Mouse (Mus musculus): ENCODE measurements at regions not wholly inside any gene's neighbourhood (a gene's known extent, or its start where the extent isn't known, plus 50 kb on each side); places are given as distances from the start of the nearest gene placed in this dataset.

DNA sequence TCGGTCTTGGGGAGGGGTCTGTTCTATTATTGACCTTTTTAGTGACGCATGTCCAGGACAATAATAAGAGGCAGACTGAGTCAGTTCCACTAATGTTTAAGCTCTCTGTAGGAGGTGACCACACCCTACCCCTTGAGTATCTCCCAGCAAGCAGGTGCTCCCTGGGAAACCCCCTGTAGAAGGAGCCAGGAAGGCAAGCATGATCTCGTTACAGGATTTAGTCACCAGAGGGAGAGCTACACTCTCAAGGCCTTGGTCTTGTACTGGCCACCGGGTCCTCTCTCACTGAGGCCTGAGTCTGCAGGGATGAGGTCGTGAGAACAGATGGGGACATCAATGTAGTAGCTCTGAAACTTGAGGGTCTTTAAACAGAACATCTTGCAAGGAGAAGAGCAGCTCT is 55.3 kb upstream of the Ccnd2 start:
- no peak for DNase-seq

DNA sequence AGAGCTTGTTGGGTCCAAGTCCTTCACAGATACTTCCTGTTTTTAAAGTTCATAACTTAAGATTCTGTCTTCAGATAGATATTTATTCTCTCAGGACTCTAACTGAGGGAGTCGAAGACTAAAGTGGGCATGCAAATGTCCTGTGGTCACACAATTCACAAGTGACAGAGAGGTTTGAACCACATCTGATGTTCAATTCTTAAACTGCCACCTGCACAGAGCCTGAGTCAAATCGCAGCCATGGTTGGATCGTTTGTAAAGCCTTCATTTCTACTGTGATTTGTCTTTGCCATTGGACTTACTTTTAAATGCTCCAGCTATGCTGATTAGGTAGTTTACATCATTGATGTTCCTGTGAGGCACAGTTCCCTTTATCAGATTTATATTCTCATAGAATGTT is 61.4 kb upstream of the Ccnd2 start:
- no peak for DNase-seq

DNA sequence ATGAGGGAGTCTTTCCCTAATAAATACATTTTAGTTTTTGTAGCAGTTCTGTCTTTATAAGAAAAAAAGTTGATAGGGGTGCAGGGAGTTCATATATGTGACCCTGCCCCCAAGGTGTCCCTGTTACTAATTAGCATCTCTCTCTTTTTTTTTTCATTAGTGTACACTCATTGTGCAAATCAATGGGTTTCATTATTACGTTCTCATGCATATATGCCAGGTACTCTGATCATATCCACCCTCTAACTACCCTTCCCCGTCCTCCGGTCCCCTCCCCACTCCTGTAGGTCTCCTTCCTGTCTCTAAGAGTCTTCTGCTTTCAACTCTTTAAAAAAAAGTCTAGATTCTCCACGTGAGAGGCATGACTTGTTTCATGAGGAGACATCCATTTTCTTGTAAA is 63.9 kb upstream of the Ccnd2 start:
- no peak for DNase-seq

DNA sequence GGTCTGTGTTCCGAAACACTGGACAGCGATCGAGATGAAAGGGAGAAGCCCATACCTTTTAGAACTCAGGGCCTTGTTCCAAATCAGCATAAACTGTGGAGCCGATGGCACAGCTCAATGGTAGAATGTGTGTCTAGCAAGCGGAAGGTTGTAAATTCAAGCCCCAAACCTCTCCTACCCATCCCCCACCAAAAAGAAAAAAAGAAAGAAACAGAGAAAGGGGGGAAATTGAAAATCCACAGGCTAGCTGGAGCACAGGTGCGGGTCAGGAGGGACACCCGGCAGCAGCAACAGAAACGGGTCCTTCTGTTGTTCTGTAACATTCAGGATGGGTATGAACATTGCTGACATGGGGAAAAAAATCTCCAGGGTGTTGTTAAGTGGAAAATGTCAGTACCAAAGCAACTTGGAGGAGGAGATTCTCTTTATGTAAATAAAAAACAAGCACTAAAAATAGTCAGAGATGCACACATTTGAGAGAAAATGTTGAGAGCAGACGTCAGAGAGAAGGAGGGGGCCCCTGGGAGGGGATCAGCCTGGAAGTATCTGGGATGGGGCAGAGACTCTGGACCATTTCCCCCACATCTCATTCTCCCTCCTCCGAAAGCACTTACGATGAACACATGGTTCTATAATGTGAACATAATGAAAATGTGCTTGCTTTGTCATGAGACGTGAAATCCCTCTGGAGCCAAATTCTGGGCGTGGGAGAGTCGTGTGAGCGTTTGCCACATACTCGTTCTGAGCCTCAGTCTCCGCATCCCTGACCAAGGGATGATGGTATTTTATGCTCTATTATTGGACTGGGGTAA is 66.8 kb upstream of the Ccnd2 start:
- DNase-seq: no peak

DNA sequence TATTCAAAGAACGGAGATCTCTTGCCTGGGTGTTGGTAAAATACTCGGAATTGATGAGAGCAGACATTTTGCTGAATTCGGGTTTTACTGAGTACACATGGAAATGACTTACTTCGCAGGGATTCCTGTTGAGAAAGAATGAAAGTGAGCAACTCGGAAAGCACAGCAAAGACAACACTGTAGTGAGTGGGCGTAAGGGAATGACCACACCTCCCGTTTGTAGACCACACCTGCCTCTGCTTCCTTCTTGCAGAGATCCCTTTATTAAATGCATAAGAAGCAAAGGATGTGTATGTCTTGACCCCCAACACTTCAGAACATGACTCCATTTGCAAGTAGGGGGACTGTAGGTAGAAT is 67.4 kb upstream of the Ccnd2 start:
- no peak for DNase-seq

DNA sequence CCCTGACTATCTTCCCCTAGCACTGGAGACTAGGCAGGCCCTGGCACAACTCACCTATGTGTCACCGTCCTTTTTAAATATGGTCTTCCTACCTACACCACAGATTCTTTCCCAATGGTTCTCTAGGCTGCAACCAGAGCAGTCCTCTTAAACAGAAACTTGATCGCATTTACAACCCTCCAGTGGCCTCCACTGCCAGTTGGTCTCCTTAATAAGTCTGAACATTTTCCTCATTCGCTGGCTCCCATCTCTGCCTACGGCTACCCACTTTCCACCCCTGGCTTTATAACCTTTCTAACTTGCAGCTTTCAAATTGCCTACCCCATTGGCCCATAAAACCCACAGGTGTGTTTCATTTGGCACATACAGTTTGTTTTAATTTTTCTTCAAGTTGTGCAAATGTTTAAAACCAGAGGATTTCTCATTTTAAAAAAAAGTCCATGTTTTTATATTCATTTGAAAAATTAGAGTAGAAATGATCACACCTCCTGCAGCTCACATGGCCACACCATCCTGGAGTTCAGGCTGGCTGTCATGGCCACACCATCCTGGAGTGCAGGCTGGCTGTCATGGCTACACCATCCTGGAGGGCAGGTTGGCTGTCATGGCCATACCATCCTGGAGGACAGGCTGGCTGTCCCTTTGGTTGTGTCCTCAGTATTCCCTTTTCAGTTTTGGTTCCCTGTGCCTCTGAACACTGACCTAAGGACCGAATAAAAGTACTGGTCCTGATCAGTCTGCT is 74.4 kb upstream of the Ccnd2 start:
- DNase-seq: no peak

DNA sequence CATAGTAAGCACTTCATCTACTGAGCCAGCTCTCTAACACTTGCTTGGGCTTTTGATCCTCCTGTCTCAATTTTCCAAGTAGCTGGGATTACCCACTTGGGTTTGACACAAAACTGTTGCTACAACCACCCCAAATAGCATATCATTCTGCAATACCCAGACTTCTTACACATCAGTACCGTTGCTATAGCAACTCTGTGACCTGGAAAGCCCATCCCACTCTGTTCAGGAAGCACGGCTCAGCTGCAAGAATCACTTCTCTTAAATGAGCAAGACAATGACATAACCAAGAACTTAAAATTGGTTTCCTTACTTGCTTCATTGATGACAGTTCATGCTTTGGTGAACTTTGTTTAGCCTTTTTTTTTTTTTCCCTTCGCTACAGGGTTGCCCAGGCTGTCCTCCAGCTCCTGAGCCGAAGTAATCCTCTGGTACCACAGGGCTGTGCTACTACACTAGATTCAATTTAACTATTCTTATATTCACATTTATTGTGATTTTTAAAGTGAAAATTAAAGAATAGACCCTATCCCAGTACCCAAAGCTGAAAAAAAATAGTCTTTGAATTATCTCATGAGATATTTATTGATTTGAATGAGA is 84.6 kb upstream of the Ccnd2 start:
- DNase-seq: no peak

DNA sequence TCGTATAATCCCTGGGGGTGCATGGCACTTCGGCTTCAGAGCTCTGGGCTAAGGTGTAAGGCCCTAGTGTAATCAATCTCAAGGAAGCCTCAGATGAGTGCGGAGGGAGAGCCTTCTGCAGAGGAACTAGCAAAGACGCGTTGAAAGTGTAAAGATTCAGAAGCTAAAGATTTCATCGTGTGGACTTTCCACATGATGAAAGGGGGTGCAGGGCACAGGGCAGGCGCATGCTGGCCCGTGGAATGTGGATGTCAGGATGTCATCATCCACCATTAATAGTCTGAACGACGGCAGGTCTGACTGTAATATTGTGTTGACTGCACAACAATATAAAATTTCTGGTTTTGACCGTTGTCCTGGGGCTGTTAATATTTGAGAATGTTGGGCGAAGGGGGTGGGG is 85.2 kb upstream of the Ccnd2 start:
- DNase-seq: no peak

DNA sequence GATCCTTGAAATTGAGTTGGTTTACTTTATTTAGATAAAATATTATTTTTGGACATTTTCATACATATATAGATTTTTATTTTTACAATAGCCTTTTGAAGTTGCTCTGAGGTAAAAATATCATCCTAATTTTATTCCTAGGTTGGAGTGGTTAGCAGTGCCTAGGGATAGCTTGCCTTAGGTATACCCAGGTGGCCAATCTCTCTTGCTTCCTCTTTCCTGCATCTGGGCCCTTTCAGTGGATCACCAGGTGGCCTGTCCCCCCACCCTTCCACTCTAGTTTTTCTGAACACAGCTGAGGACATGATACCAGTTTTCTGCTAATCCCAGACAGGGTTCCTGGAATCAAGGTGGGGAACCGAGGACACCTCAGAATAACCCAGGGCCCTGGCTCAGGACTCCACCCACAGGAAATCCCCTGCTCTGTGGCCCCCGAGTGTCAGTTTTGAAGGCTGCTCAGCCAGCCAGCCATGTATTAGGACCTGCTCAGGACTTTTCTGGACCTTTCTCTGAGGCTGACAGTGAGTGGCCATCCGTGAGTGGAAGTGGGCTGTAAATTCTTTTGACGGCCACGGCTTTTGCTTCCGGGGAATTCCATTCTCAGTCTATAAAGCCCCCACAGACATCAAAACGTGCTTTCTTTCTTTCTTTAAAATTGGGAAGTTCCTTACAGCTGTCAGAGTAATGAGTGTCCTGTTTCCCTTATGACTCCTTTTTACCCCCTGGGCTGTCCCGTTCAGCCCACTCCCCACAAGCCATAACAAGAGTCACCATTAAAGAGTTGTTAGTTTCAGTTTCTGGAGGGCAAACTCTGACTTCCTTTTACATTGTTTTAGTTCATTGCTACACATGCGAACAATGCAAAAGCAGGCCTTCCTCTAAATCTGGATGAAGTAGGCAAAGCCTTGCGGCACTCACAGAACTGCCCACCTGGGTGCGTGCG is 87.8 kb upstream of the Ccnd2 start:
- no peak for DNase-seq

DNA sequence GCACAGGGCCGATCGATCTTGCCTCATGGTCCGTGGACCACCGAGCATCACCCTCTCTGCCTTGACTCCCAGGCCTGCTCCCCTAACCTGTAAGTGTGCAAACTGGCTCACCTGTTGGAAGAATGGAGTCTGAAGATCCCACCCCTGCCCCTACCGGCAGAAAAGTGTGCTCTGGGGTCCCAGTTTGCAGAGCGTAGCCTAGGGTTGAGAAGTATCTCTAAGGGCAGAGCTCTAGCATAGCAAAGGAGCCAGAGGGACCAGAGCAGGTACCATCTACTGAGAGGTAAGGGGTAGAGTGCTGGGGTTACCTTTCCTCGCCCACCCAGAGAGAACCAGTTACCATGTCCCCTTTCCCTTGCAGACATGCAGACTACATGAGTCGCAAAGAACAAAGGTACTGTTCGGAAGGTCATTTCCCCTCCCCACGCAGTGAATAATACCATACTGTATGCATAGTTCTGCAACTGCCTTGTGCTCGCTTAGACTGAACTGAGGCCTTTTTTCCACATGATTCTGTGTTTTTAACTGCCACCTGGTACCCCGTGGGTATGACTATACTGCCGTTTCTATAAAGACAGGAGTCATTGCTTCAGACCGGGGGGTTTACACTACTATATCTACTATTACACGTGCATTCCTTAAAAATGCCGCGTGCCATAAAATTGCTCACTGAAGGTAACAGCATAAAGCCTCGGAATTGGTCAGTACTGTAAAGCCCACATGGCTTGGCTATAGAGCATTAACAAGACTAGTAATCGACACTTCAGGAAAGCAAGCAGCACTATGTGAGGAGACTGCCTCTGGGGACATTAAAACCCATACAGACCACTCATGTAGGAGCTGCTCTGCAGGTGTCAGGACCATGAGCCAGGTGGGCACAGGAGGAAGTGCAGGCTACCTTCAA is 88.7 kb upstream of the Ccnd2 start:
- no peak for DNase-seq

DNA sequence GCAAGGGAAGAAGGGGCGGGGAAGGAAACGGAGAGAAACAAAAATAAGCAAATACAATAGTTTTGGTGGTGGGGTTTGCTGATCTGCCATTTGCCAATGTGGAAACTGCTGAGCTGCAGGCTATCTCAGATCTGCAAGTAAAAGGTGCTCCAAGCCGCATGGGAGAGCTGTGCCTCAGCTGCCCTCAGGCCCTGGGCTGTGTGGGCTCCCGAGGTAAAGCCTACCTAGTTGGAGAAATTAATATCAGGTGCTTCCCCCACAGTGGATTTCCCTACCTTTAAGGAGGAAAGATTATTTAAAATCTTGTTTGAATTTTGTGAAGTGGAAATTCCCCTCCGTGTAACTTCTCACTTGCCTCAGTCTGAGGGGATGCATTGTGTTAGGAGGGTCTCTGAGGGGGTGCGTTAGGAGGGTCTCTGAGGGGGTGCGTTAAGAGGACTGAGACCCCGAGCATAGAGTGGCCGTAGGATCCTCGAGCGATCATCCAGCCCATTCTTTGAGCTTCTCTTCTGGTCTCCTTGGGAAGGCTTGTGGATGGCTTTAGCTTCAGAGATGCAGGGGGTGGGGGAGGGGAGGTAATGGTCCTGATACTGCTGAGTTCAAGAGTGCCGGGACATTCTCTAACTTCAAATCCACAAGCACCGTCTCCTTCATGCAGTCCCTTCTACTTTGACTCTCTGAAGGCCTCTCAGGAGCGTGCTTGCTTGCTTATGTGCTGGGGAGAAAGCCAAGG is 89.9 kb upstream of the Ccnd2 start:
- DNase-seq: no peak

DNA sequence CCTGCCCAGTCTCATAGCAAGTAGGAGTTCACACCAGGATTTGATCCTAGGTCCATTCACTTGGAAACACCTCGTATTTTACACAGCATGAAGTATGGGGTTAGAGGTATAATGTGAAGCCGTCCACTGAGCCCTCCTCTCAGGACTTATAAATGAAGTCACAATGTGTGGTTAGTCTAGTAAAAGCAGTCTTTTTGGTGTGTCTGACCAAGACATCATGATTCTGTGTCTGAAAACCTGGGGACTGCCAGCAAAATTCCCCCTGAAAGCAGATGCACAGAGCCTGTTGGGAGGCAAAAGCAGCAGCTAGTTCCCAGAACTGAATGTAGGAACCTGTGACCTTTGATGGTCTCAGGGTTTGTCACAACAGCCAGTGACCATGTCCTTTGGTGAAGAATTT is 91.0 kb upstream of the Ccnd2 start:
- DNase-seq: no peak

DNA sequence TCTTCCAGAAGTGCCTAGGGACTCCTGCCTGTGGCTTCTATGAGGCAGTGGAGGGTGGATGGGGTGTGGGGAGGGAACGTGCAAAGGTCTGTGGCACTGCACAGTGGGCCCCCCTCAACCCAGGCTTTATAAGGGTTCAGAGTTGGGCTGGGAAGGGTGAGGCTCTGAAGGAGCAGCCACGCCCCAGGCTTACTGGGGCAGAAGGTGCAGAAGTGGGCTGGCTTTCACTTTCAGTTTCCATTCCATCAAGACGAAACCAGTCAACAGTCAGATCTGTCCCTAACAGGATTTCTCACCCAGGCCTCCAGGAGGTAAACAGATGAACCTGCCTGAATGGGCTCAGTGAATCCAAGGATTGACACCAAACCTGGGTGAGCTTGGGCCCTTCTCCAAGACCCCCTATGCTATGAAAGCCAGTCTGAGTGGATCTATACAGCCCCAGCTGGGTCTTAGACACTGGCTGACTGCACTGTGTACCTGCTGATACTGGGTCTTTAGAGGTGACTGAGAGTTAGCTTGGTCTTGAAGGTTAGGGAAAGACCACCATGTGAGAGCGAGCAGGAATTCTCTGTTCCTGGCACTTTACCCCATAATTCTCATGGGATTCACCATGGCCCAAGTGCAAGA is 93.9 kb upstream of the Ccnd2 start:
- no peak for DNase-seq

DNA sequence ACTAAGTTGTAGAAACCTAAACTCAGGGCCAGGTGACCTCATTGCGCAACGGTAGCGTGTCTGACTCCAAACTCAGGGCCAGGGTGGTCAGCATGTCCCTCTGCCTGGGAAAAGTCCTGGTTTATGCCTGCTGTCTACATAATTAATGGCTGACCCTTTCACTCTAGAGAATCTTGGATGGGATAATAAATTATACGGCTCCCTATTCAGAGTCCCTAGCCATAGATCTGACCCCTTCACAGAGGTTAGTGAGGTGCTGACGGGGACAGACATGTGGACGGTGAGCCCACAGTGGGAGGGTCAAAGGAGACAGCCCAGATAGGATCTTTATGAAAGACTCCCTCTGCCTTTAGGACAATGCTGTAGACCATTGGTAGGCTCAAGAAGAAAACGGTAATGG is 94.7 kb upstream of the Ccnd2 start:
- DNase-seq: no peak

DNA sequence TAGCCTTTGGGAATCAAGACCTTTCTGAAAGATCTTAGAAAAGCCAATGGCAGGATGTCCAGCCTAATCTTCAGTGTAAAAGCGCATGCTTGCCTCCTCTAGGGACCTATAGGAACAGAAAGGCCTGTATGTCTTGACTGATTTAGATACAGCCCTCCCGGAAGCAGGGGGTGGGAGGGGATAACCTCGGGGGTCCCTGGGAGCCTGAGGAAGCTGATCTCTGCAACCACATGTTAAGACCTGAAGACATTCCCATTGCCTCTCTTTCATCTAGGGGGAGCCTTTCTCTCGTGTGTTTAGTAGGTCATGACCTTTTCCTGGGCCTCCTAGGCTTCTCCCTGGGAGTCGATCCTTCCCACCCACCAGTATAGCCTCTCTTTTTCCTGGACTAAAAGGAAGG is 95.3 kb upstream of the Ccnd2 start:
- DNase-seq: no peak

DNA sequence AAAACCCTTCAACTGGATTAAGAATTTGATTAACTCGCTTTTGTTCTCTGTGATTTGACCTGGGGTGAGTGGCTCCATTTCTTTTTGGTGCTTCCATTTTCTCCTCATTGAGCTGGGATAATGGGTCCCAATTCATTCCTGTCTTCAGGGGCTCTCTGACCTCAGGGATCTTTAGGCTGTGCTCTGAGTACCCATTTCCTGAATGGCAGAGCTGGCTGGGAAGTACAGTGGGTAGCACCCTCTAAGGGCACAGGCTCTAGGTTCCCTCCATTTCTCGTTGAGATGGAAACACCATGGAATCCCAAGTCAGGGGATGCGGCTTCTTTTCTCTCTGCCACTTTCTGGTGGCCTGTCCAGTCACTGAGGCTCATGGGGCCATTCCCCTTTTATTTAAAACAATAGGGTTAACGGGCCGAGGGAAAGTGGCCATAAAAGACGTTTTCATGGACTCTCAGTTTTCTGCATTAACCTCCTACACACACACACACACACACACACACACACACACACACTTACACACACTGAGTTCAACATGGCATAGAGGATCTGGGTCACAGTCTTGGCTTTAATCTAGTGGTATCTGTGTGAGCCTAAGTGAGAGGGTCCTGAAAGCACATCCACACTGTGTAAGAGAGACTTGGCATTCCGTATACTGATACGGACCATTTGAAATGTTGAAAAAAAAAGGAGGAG is 98.3 kb upstream of the Ccnd2 start:
- no peak for DNase-seq

DNA sequence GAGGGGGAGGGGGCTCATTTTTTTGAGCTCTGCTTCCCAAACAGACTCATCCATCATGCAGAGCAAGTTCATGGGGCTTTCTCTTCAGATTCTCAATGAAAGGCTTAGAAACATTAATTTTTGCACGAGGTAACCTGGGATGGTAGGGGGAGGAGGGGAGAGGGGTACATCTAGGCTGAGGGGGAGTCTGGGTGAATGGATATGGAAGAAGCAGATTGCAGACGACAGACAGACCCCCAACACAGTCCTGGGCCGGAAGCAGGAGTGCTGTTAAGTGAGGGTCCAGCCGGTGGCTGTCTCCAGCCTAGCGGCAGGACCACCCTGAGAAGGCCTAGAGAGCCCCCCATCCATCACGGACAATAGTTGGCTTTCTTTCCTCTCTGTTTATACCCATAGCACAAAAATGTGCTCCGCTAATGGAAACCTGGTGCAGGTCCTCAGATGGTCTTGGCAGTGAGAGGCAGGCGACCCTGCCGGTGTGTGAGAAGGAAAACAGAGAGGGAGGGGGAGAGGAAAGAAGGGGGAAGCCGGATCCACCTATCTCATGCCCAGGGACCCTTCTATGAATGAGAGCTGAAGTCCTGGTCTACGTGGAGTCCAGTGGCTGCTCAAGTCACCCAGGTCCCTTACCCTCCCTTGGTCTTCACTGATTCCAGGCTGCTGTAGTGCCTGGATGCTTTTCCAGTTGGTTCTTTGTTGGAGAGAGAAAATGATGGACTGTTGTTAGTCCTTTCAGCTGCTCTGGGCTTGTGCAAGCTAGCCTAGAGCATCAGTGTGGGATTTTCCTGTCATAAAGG is 99.1 kb upstream of the Ccnd2 start:
- DNase-seq: no peak

DNA sequence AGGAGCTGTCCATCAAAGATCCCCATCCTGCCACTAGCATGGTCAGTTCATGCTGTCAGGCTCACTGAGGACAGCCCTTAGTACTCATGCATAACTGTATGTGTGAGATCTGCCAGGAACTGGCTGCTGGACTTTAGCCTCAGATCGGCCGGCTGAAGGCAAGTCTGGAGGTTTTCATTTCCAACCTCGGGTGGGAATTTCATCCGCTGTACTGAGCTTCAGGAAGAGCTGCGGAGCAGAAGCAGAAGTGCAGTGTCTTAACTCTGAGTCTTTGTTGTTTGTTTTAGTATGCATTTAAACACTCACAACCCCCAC is 99.6 kb upstream of the Ccnd2 start:
- DNase-seq: no peak

DNA sequence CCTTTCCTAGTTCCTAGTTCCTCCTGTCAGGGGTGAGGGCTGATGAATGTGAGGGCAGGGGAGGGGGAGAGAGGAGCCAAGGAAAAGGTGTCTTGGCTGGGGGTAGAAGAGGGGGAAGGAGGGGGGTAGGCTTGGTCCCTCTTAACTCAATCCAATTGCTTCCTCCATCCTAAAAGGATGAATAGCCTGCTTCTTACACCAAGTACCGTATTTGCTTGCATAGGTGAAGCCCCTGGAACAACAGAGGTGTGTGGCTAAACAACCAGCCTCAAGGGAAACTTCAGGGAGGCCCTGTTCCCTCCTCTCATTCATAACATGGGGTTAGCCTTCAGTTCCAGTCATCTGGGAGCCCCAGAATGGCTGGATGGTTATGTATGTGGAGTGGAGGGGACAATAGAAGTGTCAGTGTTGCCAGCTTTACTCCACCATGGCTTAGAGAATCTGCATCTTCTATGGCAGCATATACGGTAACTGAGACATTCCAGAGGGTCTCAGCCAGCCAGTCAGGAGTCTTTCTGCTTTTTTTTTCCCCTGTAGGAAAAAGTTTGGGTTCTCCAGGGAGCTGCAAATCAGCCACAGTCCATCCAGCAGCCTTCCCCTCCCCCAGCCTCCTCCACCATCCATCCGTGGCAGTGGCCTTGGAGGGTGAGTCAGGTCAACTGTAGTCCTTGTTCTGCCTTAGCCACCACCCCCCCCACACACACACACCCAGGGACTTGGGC is 100.2 kb upstream of the Ccnd2 start:
- no peak for DNase-seq
